Mouse (Mus musculus) heart, postnatal 4 days (tissue): ENCODE data around the gene Pcp2. TPM values are rescaled to one million over a fixed set of nuclear protein-coding genes. Genes with fewer than 3 reads are reported as not detected.

ENCODE experiments used
- total RNA-seq, 2 experiments: library from RNA; stranded (reverse); gene quantifications; 2 replicates each; pipeline ENCODE4 v1.2.3; 2021

The Pcp2 gene
- total RNA-seq, 2 experiments from 2014 or later = not detected

Other genes starting within 250 kb of the Pcp2 start
- gene Arhgef18, start 232.5 kb downstream of the Pcp2 start, total RNA-seq = 10 to 100 TPM; 17.3 to 19.8 TPM
- 1 to 10 TPM; 4.1 to 4.5 TPM for gene Pex11g, start 157.9 kb downstream of the Pcp2 start, total RNA-seq
- gene Tex45, start 154.7 kb downstream of the Pcp2 start, total RNA-seq = under 1 TPM in 1 of 2 experiments, not detected in 1; 0.32 TPM
- 10 to 100 TPM; 24.6 to 26.1 TPM for gene Zfp358, start 132.4 kb downstream of the Pcp2 start, total RNA-seq
- 10 to 100 TPM; 26.4 to 29.0 TPM for gene Mcoln1, start 125.1 kb downstream of the Pcp2 start, total RNA-seq
- gene Pnpla6, start 110.2 kb downstream of the Pcp2 start, total RNA-seq = 10 to 100 TPM; 15.1 to 15.9 TPM
- gene C330021F23Rik, start 57.6 kb downstream of the Pcp2 start, total RNA-seq = 1 to 10 TPM; 1.1 to 2.2 TPM
- gene Camsap3, start 38.3 kb downstream of the Pcp2 start, total RNA-seq = 1 to 10 TPM; 1.5 to 2.9 TPM
- 10 to 100 TPM; 20.9 to 21.3 TPM for gene Xab2, start 4.2 kb downstream of the Pcp2 start, total RNA-seq
- gene Pet100, start 4.0 kb downstream of the Pcp2 start, total RNA-seq = 10 to 100 TPM; 72.5 to 77.7 TPM
- 10 to 100 TPM; 15.4 to 17.3 TPM for gene Stxbp2, start 5.4 kb upstream of the Pcp2 start, total RNA-seq
- gene Retn, start 30.2 kb upstream of the Pcp2 start, total RNA-seq = not detected
- gene Mcemp1, start 40.2 kb upstream of the Pcp2 start, total RNA-seq = under 1 TPM in 1 of 2 experiments, not detected in 1; 0.23 TPM
- under 1 TPM; 0.81 to 0.86 TPM for gene Fcor, start 46.8 kb upstream of the Pcp2 start, total RNA-seq
- gene Trappc5, start 50.8 kb upstream of the Pcp2 start, total RNA-seq = 10 to 100 TPM; 16.8 to 19.8 TPM
- gene Fcer2a, start 68.6 kb upstream of the Pcp2 start, total RNA-seq = under 1 TPM in 1 of 2 experiments, not detected in 1; 0.18 TPM
- 1 to 10 TPM in 1 of 2 experiments, under 1 TPM in 1; 0.63 to 1.3 TPM for gene Clec4g, start 95.1 kb upstream of the Pcp2 start, total RNA-seq
- gene Cd209a, start 123.4 kb upstream of the Pcp2 start, total RNA-seq = not detected
- not detected for gene Cd209e, start 228.8 kb upstream of the Pcp2 start, total RNA-seq